Mouse (Mus musculus) hindbrain, embryonic 11.5 days (tissue): ENCODE results near the gene Apbb2. TPM values are rescaled to one million over a fixed set of nuclear protein-coding genes. Genes with fewer than 3 reads are reported as not detected.
A peak's percentile ranks its signal among the peaks of the same experiment; 100 is the strongest.

Source experiments
- ATAC-seq: fragments of 200-750 bp; cut with Nextera tagmentation; 2 replicates; pipeline ENCODE4 v1.8.0; 2017; ENCODE audit warnings: mild to moderate bottlenecking, moderate TSS enrichment, moderate library complexity; ENCODE audit not compliant: low FRiP score
- DNase-seq: peaks from one replicate; pipeline ENCODE4 v3.0.0-alpha.2; 2015; ENCODE audit warnings: low spot score
- H3K27ac ChIP-seq: fragments of 300-500 bp; sonication (generic); 2 replicates; pipeline ENCODE4 v1.5.1; 2014; ENCODE audit warnings: mild to moderate bottlenecking, low read depth, low read length
- H3K27me3 ChIP-seq: fragments of 300-500 bp; sonication (generic); 2 replicates; pipeline ENCODE4 v1.6.1; 2014; ENCODE audit warnings: mild to moderate bottlenecking, low read length, moderate library complexity, mixed read lengths; ENCODE audit not compliant: control insufficient read depth, insufficient read depth
- H3K36me3 ChIP-seq: fragments of 300-500 bp; sonication (generic); 2 replicates; pipeline ENCODE4 v1.6.1; 2014; ENCODE audit warnings: mild to moderate bottlenecking, low read length, moderate library complexity, mixed read lengths; ENCODE audit not compliant: control insufficient read depth, insufficient read depth
- H3K4me1 ChIP-seq: fragments of 300-500 bp; sonication (generic); replicated peaks from 2 replicates; pipeline ENCODE4 v1.6.1; 2014; ENCODE audit warnings: low read length, mixed read lengths; ENCODE audit not compliant: control insufficient read depth, insufficient read depth
- H3K4me2 ChIP-seq: fragments of 300-500 bp; sonication (generic); replicated peaks from 2 replicates; pipeline ENCODE4 v1.6.1; 2014; ENCODE audit warnings: mild to moderate bottlenecking, low read depth, low read length
- H3K4me3 ChIP-seq: fragments of 300-500 bp; sonication (generic); 2 replicates; pipeline ENCODE4 v1.5.1; 2014; ENCODE audit warnings: low read depth, low read length
- H3K9ac ChIP-seq: fragments of 300-500 bp; sonication (generic); 2 replicates; pipeline ENCODE4 v1.6.1; 2014; ENCODE audit warnings: low read depth, low read length
- H3K9me3 ChIP-seq: fragments of 300-500 bp; sonication (generic); 2 replicates; pipeline ENCODE4 v1.6.1; 2016; ENCODE audit warnings: low read length; ENCODE audit not compliant: control insufficient read depth
- WGBS: fragments of 180-500 bp; shearing (Covaris S2); extraction: QIAGEN DNeasy Blood & Tissue Kit; methylation state at CpG from one replicate; pipeline ENCODE4 v1.1.7; 2014; 5-methylcytosine and 5-hydroxymethylcytosine counted together
- polyA plus RNA-seq: library from polyadenylated mRNA; unstranded; fragments of >200 nt; fragmentation: Nextera tagmentation; extraction: Ambion mirVana; gene quantifications from 2 replicates; pipeline ENCODE4 v1.2.1, GENCODE M21; 2014

Gene Apbb2
- polyA plus RNA-seq, 1 experiment from 2014 or later = 43.0 TPM

GRCm38 (mm10) chr5:66537811-66538210, 80.8 kb downstream of the Apbb2 start:
- H3K9me3 ChIP-seq = no peaks in the 10 kb centered on the region
- no peaks in the 10 kb centered on the region for H3K36me3 ChIP-seq
- H3K9ac ChIP-seq = no peak overlapping the region
- 88% methylated on average over 7 of the region's 7 CpGs for WGBS
- no peak for ATAC-seq
- peaks cover 4% of the 10 kb centered on the region; the same call in 1 of the 2 replicates for H3K4me1 ChIP-seq
- no peak for DNase-seq
- H3K27me3 ChIP-seq = no peaks in the 10 kb centered on the region
- no peak overlapping the region for H3K4me3 ChIP-seq
- no peak overlapping the region for H3K4me2 ChIP-seq
- no peak overlapping the region for H3K27ac ChIP-seq

DNA sequence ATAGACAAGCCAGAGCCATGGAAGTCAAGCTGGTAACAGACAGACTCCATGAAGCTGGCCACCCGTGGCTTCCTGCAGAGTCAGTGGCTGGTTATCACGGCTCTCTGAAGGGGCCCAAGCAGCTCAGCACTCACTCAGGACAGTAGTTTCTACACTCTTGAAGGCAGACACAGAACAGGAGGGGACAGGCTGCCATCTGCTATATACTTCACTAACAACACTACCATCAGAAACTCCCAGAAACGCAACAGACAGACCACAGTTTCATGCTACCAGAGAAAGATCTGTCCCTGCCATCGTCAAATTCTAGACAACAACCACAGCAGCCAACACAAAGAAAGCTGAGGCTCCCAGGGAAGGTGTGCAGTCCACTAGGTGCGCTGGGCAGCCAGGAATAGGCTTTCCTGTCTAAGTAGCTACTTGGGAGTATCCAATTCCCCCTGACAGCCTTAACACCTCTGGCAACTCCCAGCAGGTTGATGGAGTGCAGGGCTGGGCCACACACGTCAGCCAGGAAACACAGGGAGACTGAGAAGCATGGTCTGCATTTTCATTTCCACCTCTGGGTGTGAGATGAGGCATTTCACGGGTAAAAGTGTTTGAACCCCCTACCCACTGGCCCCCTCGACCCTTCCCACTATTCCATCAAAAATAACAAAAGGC, 81.8 kb downstream of the Apbb2 start:
- H3K27me3 ChIP-seq = no peaks in the 10 kb centered on the region
- H3K9me3 ChIP-seq = no peaks in the 10 kb centered on the region
- WGBS = 54% methylated on average over 8 of the region's 8 CpGs
- H3K4me1 ChIP-seq = peaks cover 4% of the 10 kb centered on the region; the same call in 1 of the 2 replicates
- H3K4me3 ChIP-seq = no peak overlapping the region
- DNase-seq (no peak), ATAC-seq (no peak)
- no peak overlapping the region for H3K4me2 ChIP-seq
- H3K27ac ChIP-seq = no peak overlapping the region
- no peaks in the 10 kb centered on the region for H3K36me3 ChIP-seq
- H3K9ac ChIP-seq = no peak overlapping the region

DNA sequence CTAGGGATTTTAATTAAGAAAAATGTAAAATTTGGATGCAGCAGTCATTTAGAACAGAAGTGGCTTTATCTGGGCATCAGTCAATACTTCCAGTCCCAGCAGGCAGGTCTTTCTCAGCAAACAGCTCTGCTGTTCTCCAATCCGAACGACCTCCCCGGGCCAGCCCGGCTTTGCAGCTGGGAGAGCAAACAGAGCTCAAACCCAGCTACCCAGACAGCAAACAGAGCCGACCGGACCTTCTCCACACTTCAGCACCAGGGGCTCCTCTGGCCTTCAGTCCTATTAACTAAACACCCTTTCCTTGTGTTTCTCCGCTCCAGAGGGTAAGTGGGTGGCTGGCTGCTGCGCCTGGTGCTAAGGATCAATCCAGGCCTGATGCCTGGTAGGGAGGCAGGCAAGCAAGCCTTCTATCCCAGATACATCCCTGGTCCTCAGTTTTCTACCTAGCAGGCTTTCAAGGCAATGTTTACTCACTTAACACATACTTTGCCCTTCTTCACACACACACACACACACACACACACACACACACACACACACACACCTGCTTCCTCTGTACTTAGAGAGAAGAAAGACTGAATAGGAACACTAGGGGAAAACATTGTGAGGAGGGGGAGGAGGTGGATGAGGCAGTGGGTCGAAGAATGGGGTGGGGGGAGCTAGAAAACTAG, 82.9 kb downstream of the Apbb2 start:
- DNase-seq (no peak), ATAC-seq (peak; percentile 33; the same call in 1 of the 2 replicates)
- Histone ChIP-seq H3K9me3 (no peaks in the 10 kb centered on the region), H3K4me1 (peaks cover 4% of the 10 kb centered on the region; the same call in 1 of the 2 replicates), H3K9ac (no peak overlapping the region), H3K27ac (peak overlapping the region; percentile 40; the same call in 1 of the 2 replicates), H3K27me3 (no peaks in the 10 kb centered on the region), H3K4me3 (no peak overlapping the region), H3K4me2 (no peak overlapping the region), H3K36me3 (no peaks in the 10 kb centered on the region)
- WGBS = 51% methylated on average over 9 of the region's 9 CpGs

DNA sequence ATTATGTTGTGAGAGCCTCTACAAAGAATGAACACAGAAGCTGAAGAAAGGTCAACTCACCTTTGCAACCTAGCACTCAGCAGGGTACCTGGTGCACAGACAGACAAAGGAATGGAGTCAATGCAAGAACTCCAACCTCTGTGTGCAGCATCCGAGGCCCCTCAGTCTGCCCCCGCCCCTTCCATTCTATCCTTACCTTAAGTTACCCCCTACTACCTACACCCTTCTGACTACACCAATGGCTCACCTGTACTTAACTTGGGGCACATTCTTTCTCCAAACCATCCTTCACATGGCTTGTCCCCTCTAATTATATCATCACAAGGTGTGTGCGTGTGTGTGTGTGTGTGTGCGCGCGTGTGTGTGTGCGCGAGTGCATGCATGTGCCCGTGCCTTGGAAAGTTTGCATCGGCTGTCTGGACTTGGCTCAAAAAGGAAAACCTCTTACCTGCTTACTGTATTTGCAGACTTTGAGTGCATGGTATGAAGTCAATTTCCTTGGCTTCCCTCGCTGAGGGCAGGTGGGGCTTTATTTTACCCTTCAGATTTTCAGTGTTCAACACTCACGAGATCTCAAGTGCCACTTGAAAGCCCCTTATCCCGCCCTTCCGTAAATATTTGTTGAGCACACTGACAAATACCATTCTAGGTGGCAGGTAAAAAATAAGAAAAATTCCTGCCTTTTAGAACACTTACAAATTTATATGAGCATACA, 84.7 kb downstream of the Apbb2 start:
- ATAC-seq (no peak), DNase-seq (no peak)
- Histone ChIP-seq H3K4me3 (no peak overlapping the region), H3K27ac (no peak overlapping the region), H3K4me2 (no peak overlapping the region), H3K9ac (no peak overlapping the region), H3K4me1 (peaks cover 4% of the 10 kb centered on the region; the same call in 1 of the 2 replicates), H3K36me3 (no peaks in the 10 kb centered on the region), H3K27me3 (no peaks in the 10 kb centered on the region), H3K9me3 (no peaks in the 10 kb centered on the region)
- WGBS = 96% methylated on average over 14 of the region's 14 CpGs

DNA sequence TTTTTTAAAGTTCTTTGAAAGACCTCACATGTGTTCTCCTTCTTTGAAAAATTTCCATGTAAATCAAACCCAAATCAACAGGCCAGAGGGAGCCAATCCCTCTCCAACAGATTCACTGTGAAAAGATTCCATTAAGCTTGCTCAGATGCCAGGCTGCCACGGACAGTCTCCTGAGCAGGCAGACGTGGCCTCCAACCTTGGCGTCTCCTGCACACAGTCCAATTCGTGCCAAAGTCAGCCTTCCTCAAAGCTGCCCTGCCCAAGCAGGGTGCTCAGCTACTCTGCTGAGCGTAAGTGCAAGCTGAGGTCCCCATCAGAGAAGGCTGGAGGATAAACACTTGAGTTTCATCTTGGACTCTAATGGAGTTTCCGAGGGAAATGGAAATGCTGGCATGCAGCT, 85.8 kb downstream of the Apbb2 start:
- WGBS = 86% methylated on average over 6 of the region's 6 CpGs
- no peak overlapping the region for H3K27ac ChIP-seq
- peaks cover 4% of the 10 kb centered on the region; the same call in 1 of the 2 replicates for H3K4me1 ChIP-seq
- DNase-seq (no peak), ATAC-seq (no peak)
- no peak overlapping the region for H3K4me2 ChIP-seq
- H3K36me3 ChIP-seq = no peaks in the 10 kb centered on the region
- no peak overlapping the region for H3K4me3 ChIP-seq
- H3K9ac ChIP-seq = no peak overlapping the region
- H3K9me3 ChIP-seq = no peaks in the 10 kb centered on the region
- no peaks in the 10 kb centered on the region for H3K27me3 ChIP-seq

DNA sequence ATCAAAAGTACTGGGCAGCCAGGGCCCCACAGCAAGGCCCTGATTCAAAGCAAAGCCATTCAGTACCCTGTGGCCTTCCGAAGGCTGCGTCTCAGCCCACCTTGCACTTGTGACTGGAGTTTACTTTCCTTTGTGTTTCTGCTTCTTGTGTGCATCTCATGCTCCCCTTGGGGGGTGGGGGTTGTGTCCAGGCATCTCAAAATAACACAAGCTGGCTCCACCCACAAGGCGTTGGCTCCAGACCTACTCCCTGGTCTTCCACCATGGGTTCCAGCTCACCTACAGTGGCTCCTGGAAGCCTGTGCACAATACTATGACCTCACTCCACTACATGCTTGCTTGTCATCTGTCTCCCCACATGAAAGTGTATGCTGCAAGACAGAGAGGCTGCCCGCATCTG, 88.2 kb downstream of the Apbb2 start:
- 86% methylated on average over 4 of the region's 4 CpGs for WGBS
- no peaks in the 10 kb centered on the region for H3K27me3 ChIP-seq
- no peaks in the 10 kb centered on the region for H3K4me1 ChIP-seq

GRCm38 (mm10) chr5:66529631-66530030, 89.0 kb downstream of the Apbb2 start:
- DNase-seq = no peak
- H3K36me3 ChIP-seq = no peaks in the 10 kb centered on the region
- H3K27ac ChIP-seq = no peak overlapping the region
- H3K4me3 ChIP-seq = no peak overlapping the region
- WGBS = 85% methylated on average over 7 of the region's 7 CpGs
- no peaks in the 10 kb centered on the region for H3K9me3 ChIP-seq
- H3K9ac ChIP-seq = no peak overlapping the region
- no peaks in the 10 kb centered on the region for H3K4me1 ChIP-seq
- H3K27me3 ChIP-seq = no peaks in the 10 kb centered on the region
- no peak for ATAC-seq
- H3K4me2 ChIP-seq = no peak overlapping the region

More for the DNA sequence above, 88.2 kb downstream of the Apbb2 start:
- ATAC-seq = no peak
- Histone ChIP-seq H3K9me3 (no peaks in the 10 kb centered on the region), H3K36me3 (no peaks in the 10 kb centered on the region), H3K9ac (no peak overlapping the region), H3K27ac (no peak overlapping the region), H3K4me3 (no peak overlapping the region), H3K4me2 (no peak overlapping the region)
- no peak for DNase-seq

GRCm38 (mm10) chr5:66528567-66528966, 90.0 kb downstream of the Apbb2 start:
- ATAC-seq (no peak), DNase-seq (peak; percentile 27)
- H3K4me3 ChIP-seq = no peak overlapping the region
- H3K36me3 ChIP-seq = no peaks in the 10 kb centered on the region
- H3K4me1 ChIP-seq = no peaks in the 10 kb centered on the region
- no peaks in the 10 kb centered on the region for H3K27me3 ChIP-seq
- H3K9ac ChIP-seq = no peak overlapping the region
- no peak overlapping the region for H3K4me2 ChIP-seq
- WGBS = 51% methylated on average over 7 of the region's 7 CpGs
- no peaks in the 10 kb centered on the region for H3K9me3 ChIP-seq
- no peak overlapping the region for H3K27ac ChIP-seq
